Mouse (Mus musculus) small intestine, adult 2 months (tissue): ENCODE results near the gene Npas3. TPM values are rescaled to one million over a fixed set of nuclear protein-coding genes. Genes with fewer than 3 reads are reported as not detected.

Experiments
- H3K27ac ChIP-seq: fragments of 200-500 bp; 2 replicates; pipeline ENCODE4 v1.5.1; 2012; ENCODE audit warnings: low read depth, low read length, control low read depth, inconsistent platforms; ENCODE audit not compliant: insufficient read depth
- H3K27me3 ChIP-seq: fragments of 200-500 bp; 2 replicates; pipeline ENCODE4 v1.6.1; 2012; ENCODE audit warnings: mild to moderate bottlenecking, moderate library complexity, low read length, inconsistent platforms; ENCODE audit not compliant: control insufficient read depth, insufficient read depth
- H3K36me3 ChIP-seq: fragments of 200-500 bp; 2 replicates; pipeline ENCODE4 v1.6.1; 2012; ENCODE audit warnings: mild to moderate bottlenecking, low read length, control low read depth, inconsistent platforms; ENCODE audit not compliant: control insufficient read depth, insufficient read depth
- H3K4me1 ChIP-seq: fragments of 200-500 bp; 2 replicates; pipeline ENCODE4 v1.6.1; 2012; ENCODE audit warnings: low read length, inconsistent platforms, mixed read lengths; ENCODE audit not compliant: control insufficient read depth, insufficient read depth, insufficient read length
- H3K4me3 ChIP-seq: fragments of 200-500 bp; 2 replicates; pipeline ENCODE4 v1.5.1; 2012; ENCODE audit warnings: low read depth, mild to moderate bottlenecking, control low read depth, inconsistent platforms, low read length, moderate library complexity
- CTCF ChIP-seq: fragments of 200-500 bp; IDR thresholded peaks from 2 replicates; pipeline ENCODE4 v1.5.1; 2012; ENCODE audit warnings: low read depth, mild to moderate bottlenecking, control low read depth, inconsistent platforms, low read length, moderate library complexity, mixed read lengths; ENCODE audit not compliant: insufficient replicate concordance, insufficient read length; ENCODE audit errors: extremely low read depth
- POLR2A ChIP-seq: fragments of 200-500 bp; IDR thresholded peaks from 2 replicates; pipeline ENCODE4 v1.6.1; 2012; ENCODE audit warnings: low read depth, mild to moderate bottlenecking, control low read depth, inconsistent platforms, low read length, moderate library complexity
- WGBS: fragments of 180-500 bp; shearing (Covaris S2); methylation state at CpG from one replicate; pipeline ENCODE4 v1.1.7; 2018; 5-methylcytosine and 5-hydroxymethylcytosine counted together
- polyA plus RNA-seq: library from polyadenylated mRNA; depleted of rRNA; stranded (reverse); fragments of >200 nt; gene quantifications from 2 replicates; pipeline ENCODE4 v1.2.3, GENCODE M21; 2012

Gene Npas3
- polyA plus RNA-seq, 1 experiment = 0.13 TPM

GRCm38 (mm10) chr12:53247491-53248035 lies 914 bp upstream of the Npas3 start:
- no peak overlapping the region for H3K27ac ChIP-seq
- H3K4me1 ChIP-seq = no peaks in the 10 kb centered on the region
- TF ChIP-seq POLR2A (no peak), CTCF (no peak)
- no peaks in the 10 kb centered on the region for H3K36me3 ChIP-seq
- peaks cover 46% of the 10 kb centered on the region for H3K27me3 ChIP-seq
- 4% methylated on average over 25 of the region's 25 CpGs for WGBS
- H3K4me3 ChIP-seq = peak overlapping the region; percentile 18; the same call in 1 of the 2 replicates

- H3K27me3 ChIP-seq = peaks cover 57% of the 10 kb centered on the region
- H3K4me3 ChIP-seq = no peak overlapping the region; the same call in 1 of the 2 replicates
- WGBS = 3% methylated on average over 15 of the region's 15 CpGs
- no peak overlapping the region for H3K27ac ChIP-seq
- TF ChIP-seq CTCF (no peak), POLR2A (no peak)
- H3K4me1 ChIP-seq = no peaks in the 10 kb centered on the region
- H3K36me3 ChIP-seq = no peaks in the 10 kb centered on the region
These were observed 319 bp downstream of the Npas3 start for GRCm38 (mm10) chr12:53248796-53249195.

- H3K27me3 ChIP-seq = peaks cover 58% of the 10 kb centered on the region
These were observed 3.3 kb downstream of the Npas3 start for GRCm38 (mm10) chr12:53251701-53252181.

GRCm38 (mm10) chr12:53252213-53252571 lies 3.7 kb downstream of the Npas3 start:
- H3K27me3 ChIP-seq = peaks cover 53% of the 10 kb centered on the region
- 2% methylated on average over 20 of the region's 23 CpGs for WGBS

More at GRCm38 (mm10) chr12:53251701-53252181, 3.3 kb downstream of the Npas3 start:
- H3K36me3 ChIP-seq = no peaks in the 10 kb centered on the region
- H3K4me1 ChIP-seq = no peaks in the 10 kb centered on the region
- TF ChIP-seq CTCF = no peak
- TF ChIP-seq POLR2A = no peak
- H3K27ac ChIP-seq = no peak overlapping the region
- 4% methylated on average over 10 of the region's 11 CpGs for WGBS
- H3K4me3 ChIP-seq = no peak overlapping the region

GRCm38 (mm10) chr12:53252572-53253422 lies 4.3 kb downstream of the Npas3 start:
- no peak overlapping the region for H3K27ac ChIP-seq

More at GRCm38 (mm10) chr12:53252213-53252571, 3.7 kb downstream of the Npas3 start:
- no peak for TF ChIP-seq POLR2A
- TF ChIP-seq CTCF = no peak
- no peaks in the 10 kb centered on the region for H3K4me1 ChIP-seq
- peak overlapping the region; percentile 26; the same call in 1 of the 2 replicates for H3K4me3 ChIP-seq
- no peaks in the 10 kb centered on the region for H3K36me3 ChIP-seq
- no peak overlapping the region for H3K27ac ChIP-seq

GRCm38 (mm10) chr12:53253461-53254159 lies 5.1 kb downstream of the Npas3 start:
- Histone ChIP-seq H3K27me3 (peaks cover 40% of the 10 kb centered on the region), H3K27ac (no peak overlapping the region), H3K4me1 (no peaks in the 10 kb centered on the region), H3K36me3 (no peaks in the 10 kb centered on the region), H3K4me3 (peak overlapping the region; percentile 28)
- TF ChIP-seq POLR2A (no peak), CTCF (no peak)
- 5% methylated on average over 23 of the region's 32 CpGs for WGBS

More at GRCm38 (mm10) chr12:53252572-53253422, 4.3 kb downstream of the Npas3 start:
- peak overlapping the region; percentile 56 for H3K4me3 ChIP-seq
- H3K27me3 ChIP-seq = peaks cover 48% of the 10 kb centered on the region
- H3K4me1 ChIP-seq = no peaks in the 10 kb centered on the region
- H3K36me3 ChIP-seq = no peaks in the 10 kb centered on the region
- TF ChIP-seq POLR2A (no peak), CTCF (no peak)
- WGBS = 2% methylated on average over 112 of the region's 115 CpGs
